Mouse (Mus musculus): ENCODE results near the gene Bora.

GRCm38 (mm10) chr14:99045378-99046030 lies 518 bp upstream of the Bora start:
- TF ChIP-seq TAL1 (IDR thresholded peaks at IDR 0.05; ENCODE audit: low read length) (no peak), GATA1 (IDR thresholded peaks at IDR 0.05; ENCODE audit: low read length) (no peak)

Measured in erythroblast, embryonic 14.5 days (primary cell).